Mouse (Mus musculus): ENCODE results near the gene Dync1h1. TPM values are rescaled to one million over a fixed set of nuclear protein-coding genes. Genes with fewer than 3 reads are reported as not detected.
"Not testable (repeated sequence)": the region's sequence is repeated elsewhere in the genome, so short reads cannot be mapped to it uniquely, and the experiment has no call there.

Dync1h1 gene
- polyA plus RNA-seq, 2 experiments = 12.4 to 27.3 TPM

GRCm38 (mm10) chr12:110689919-110690643, 88.8 kb downstream of the Dync1h1 start:
- H3K27ac ChIP-seq = no peak overlapping the region
- H3K9me3 ChIP-seq (ENCODE audit: control insufficient read depth, low read length) = no peaks in the 10 kb centered on the region
- no peak for DNase-seq (ENCODE audit: low read depth in 3 of 3, low spot score in 3 of 3)
- TF ChIP-seq EP300 (IDR thresholded peaks at IDR 0.05; ENCODE audit: low read depth) (no peak), CTCF (IDR thresholded peaks at IDR 0.05; ENCODE audit: low read depth) (no peak)
- H3K4me3 ChIP-seq (ENCODE audit: insufficient read depth in 1 of 2, low read depth in 2 of 2, low read length in 2 of 2) = no peak overlapping the region
- H3K9ac ChIP-seq (replicated peaks) = no peak overlapping the region
- peaks cover 4 to 7% of the 10 kb centered on the region in 2 experiments for H3K4me1 ChIP-seq (replicated peaks; ENCODE audit: control insufficient read depth in 2 of 2, insufficient read depth in 2 of 2, low read length in 1 of 2)
- H3K36me3 ChIP-seq (replicated peaks; ENCODE audit: control insufficient read depth, insufficient read depth, low read depth) = peaks cover 47% of the 10 kb centered on the region
- WGBS (ENCODE audit: insufficient replicate concordance) = 72% methylated on average over 6 of the region's 6 CpGs
- no peaks in the 10 kb centered on the region for H3K27me3 ChIP-seq (ENCODE audit: control insufficient read depth, insufficient read depth, low read length)
- peak; percentile 38; the same call in 1 of the 2 replicates for ATAC-seq (ENCODE audit: insufficient read depth)
- H3K4me2 ChIP-seq (ENCODE audit: low read depth) = no peak overlapping the region

- H3K4me1 ChIP-seq (replicated peaks; ENCODE audit: control insufficient read depth in 2 of 2, insufficient read depth in 2 of 2, low read length in 1 of 2) = peaks cover 18 to 22% of the 10 kb centered on the region in 2 experiments
- not testable (repeated sequence) for H3K27ac ChIP-seq; DNase-seq (ENCODE audit: low read depth in 3 of 3, low spot score in 3 of 3); H3K27me3 ChIP-seq (ENCODE audit: control insufficient read depth, insufficient read depth, low read length); H3K9me3 ChIP-seq (ENCODE audit: control insufficient read depth, low read length); ATAC-seq (ENCODE audit: insufficient read depth); H3K9ac ChIP-seq (replicated peaks)
- H3K4me3 ChIP-seq (ENCODE audit: insufficient read depth in 1 of 2, low read depth in 2 of 2, low read length in 2 of 2) = 0 out of 4 replicates have a peak overlapping the region, but pooled peaks of 1 of the 2 experiments have one; percentile 6
- H3K4me2 ChIP-seq (ENCODE audit: low read depth) = peak overlapping the region; percentile 23; the same call in 1 of the 2 replicates
- peaks cover 47% of the 10 kb centered on the region for H3K36me3 ChIP-seq (replicated peaks; ENCODE audit: control insufficient read depth, insufficient read depth, low read depth)
- 72% methylated on average over 5 of the region's 5 CpGs for WGBS (ENCODE audit: insufficient replicate concordance)
These were observed 92.1 kb downstream of the Dync1h1 start for GRCm38 (mm10) chr12:110693378-110693777.

- H3K27ac ChIP-seq = peak overlapping the region; percentile 82
- peaks cover 33 to 45% of the 10 kb centered on the region in 2 experiments for H3K4me1 ChIP-seq (replicated peaks; ENCODE audit: control insufficient read depth in 2 of 2, insufficient read depth in 2 of 2, low read length in 1 of 2)
- H3K9me3 ChIP-seq (ENCODE audit: control insufficient read depth, low read length) = no peaks in the 10 kb centered on the region
- TF ChIP-seq EP300 (IDR thresholded peaks at IDR 0.05; ENCODE audit: low read depth) (no peak), CTCF (IDR thresholded peaks at IDR 0.05; ENCODE audit: low read depth) (no peak)
- peaks cover 32% of the 10 kb centered on the region for H3K36me3 ChIP-seq (replicated peaks; ENCODE audit: control insufficient read depth, insufficient read depth, low read depth)
- H3K9ac ChIP-seq (replicated peaks) = peak overlapping the region; percentile 97
- DNase-seq (ENCODE audit: low read depth in 3 of 3, low spot score in 3 of 3) = no peak
- ATAC-seq (ENCODE audit: insufficient read depth) = peak; percentile 42
- H3K4me2 ChIP-seq (ENCODE audit: low read depth) = peak overlapping the region; percentile 87
- peak overlapping the region; percentile 76 to 96 for H3K4me3 ChIP-seq (ENCODE audit: insufficient read depth in 1 of 2, low read depth in 2 of 2, low read length in 2 of 2)
- H3K27me3 ChIP-seq (ENCODE audit: control insufficient read depth, insufficient read depth, low read length) = no peaks in the 10 kb centered on the region
- WGBS (ENCODE audit: insufficient replicate concordance) = 0% methylated on average over 54 of the region's 55 CpGs
These were observed 94.5 kb downstream of the Dync1h1 start for GRCm38 (mm10) chr12:110695676-110696171.

GRCm38 (mm10) chr12:110696173-110696974, 95.1 kb downstream of the Dync1h1 start:
- Histone ChIP-seq H3K27ac (peak overlapping the region; percentile 95), H3K4me2 (ENCODE audit: low read depth) (peak overlapping the region; percentile 87), H3K4me3 (ENCODE audit: insufficient read depth in 1 of 2, low read depth in 2 of 2, low read length in 2 of 2) (peak overlapping the region; percentile 82 to 96), H3K9ac (replicated peaks) (peak overlapping the region; percentile 97), H3K36me3 (replicated peaks; ENCODE audit: control insufficient read depth, insufficient read depth, low read depth) (peaks cover 30% of the 10 kb centered on the region), H3K4me1 (replicated peaks; ENCODE audit: control insufficient read depth in 2 of 2, insufficient read depth in 2 of 2, low read length in 1 of 2) (peaks cover 37 to 51% of the 10 kb centered on the region in 2 experiments), H3K27me3 (ENCODE audit: control insufficient read depth, insufficient read depth, low read length) (no peaks in the 10 kb centered on the region), H3K9me3 (ENCODE audit: control insufficient read depth, low read length) (no peaks in the 10 kb centered on the region)
- WGBS (ENCODE audit: insufficient replicate concordance) = under 1% methylated on average over 89 of the region's 89 CpGs
- TF ChIP-seq CTCF (IDR thresholded peaks at IDR 0.05; ENCODE audit: low read depth) = no peak
- TF ChIP-seq EP300 (IDR thresholded peaks at IDR 0.05; ENCODE audit: low read depth) = peak; percentile 86
- DNase-seq (ENCODE audit: low read depth in 3 of 3, low spot score in 3 of 3) = peak; percentile 82 to 93 (median 88)
- peak; percentile 87 for ATAC-seq (ENCODE audit: insufficient read depth)

- H3K27ac ChIP-seq = peak overlapping the region; percentile 95
- 23% methylated on average over 9 of the region's 9 CpGs for WGBS (ENCODE audit: insufficient replicate concordance)
- ATAC-seq (ENCODE audit: insufficient read depth) = no peak
- H3K9ac ChIP-seq (replicated peaks) = peak overlapping the region; percentile 82
- peaks cover 24% of the 10 kb centered on the region for H3K36me3 ChIP-seq (replicated peaks; ENCODE audit: control insufficient read depth, insufficient read depth, low read depth)
- DNase-seq (ENCODE audit: low read depth in 3 of 3, low spot score in 3 of 3) = no peak
- H3K27me3 ChIP-seq (ENCODE audit: control insufficient read depth, insufficient read depth, low read length) = no peaks in the 10 kb centered on the region
- no peaks in the 10 kb centered on the region for H3K9me3 ChIP-seq (ENCODE audit: control insufficient read depth, low read length)
- H3K4me2 ChIP-seq (ENCODE audit: low read depth) = peak overlapping the region; percentile 87
- TF ChIP-seq EP300 (IDR thresholded peaks at IDR 0.05; ENCODE audit: low read depth) (no peak), CTCF (IDR thresholded peaks at IDR 0.05; ENCODE audit: low read depth) (no peak)
- H3K4me1 ChIP-seq (replicated peaks; ENCODE audit: control insufficient read depth in 2 of 2, insufficient read depth in 2 of 2, low read length in 1 of 2) = peaks cover 41 to 57% of the 10 kb centered on the region in 2 experiments
- peak overlapping the region; percentile 82 to 96 for H3K4me3 ChIP-seq (ENCODE audit: insufficient read depth in 1 of 2, low read depth in 2 of 2, low read length in 2 of 2)
These were observed 95.7 kb downstream of the Dync1h1 start for GRCm38 (mm10) chr12:110696975-110697400.

Measured in liver, embryonic 14.5 days (tissue).